Mouse (Mus musculus) neural tube, embryonic 14.5 days (tissue): Measurements from ENCODE around the gene Rabl6. TPM values are rescaled to one million over a fixed set of nuclear protein-coding genes. Genes with fewer than 3 reads are reported as not detected.

Experiments
- ATAC-seq: fragments of 200-750 bp; cut with Nextera tagmentation; 2 replicates; pipeline ENCODE4 v1.8.0; 2017; ENCODE audit warnings: low read depth, mild to moderate bottlenecking, moderate TSS enrichment, moderate library complexity
- H3K27ac ChIP-seq: fragments of 300-500 bp; sonication (generic); 2 replicates; pipeline ENCODE4 v1.5.1; 2014; ENCODE audit warnings: low read depth, mild to moderate bottlenecking, control low read depth, low read length, moderate library complexity, mixed read lengths
- H3K27me3 ChIP-seq: fragments of 300-500 bp; sonication (generic); 2 replicates; pipeline ENCODE4 v1.6.1; 2014; ENCODE audit warnings: low read length; ENCODE audit not compliant: control insufficient read depth, insufficient read depth
- H3K36me3 ChIP-seq: fragments of 300-500 bp; sonication (generic); 2 replicates; pipeline ENCODE4 v1.6.1; 2014; ENCODE audit warnings: low read length, mixed read lengths; ENCODE audit not compliant: control insufficient read depth, insufficient read depth
- H3K4me1 ChIP-seq: fragments of 300-500 bp; sonication (generic); 2 replicates; pipeline ENCODE4 v1.6.1; 2014; ENCODE audit warnings: low read length; ENCODE audit not compliant: control insufficient read depth, insufficient read depth
- H3K4me2 ChIP-seq: fragments of 300-500 bp; sonication (generic); 2 replicates; pipeline ENCODE4 v1.6.1; 2014; ENCODE audit warnings: mild to moderate bottlenecking, low read depth, low read length, control low read depth
- H3K4me3 ChIP-seq: fragments of 300-500 bp; sonication (generic); 2 replicates; pipeline ENCODE4 v1.5.1; 2014; ENCODE audit warnings: low read depth, low read length, control low read depth, mixed read lengths
- H3K9ac ChIP-seq: fragments of 300-500 bp; sonication (generic); replicated peaks from 2 replicates; pipeline ENCODE4 v1.6.1; 2014; ENCODE audit warnings: low read depth, mild to moderate bottlenecking, control low read depth, low read length, mixed read lengths
- H3K9me3 ChIP-seq: fragments of 300-500 bp; sonication (generic); 2 replicates; pipeline ENCODE4 v1.6.1; 2016; ENCODE audit warnings: low read length; ENCODE audit not compliant: control insufficient read depth
- WGBS: fragments of 180-500 bp; shearing (Covaris S2); extraction: QIAGEN DNeasy Blood & Tissue Kit; methylation state at CpG from one replicate; pipeline ENCODE4 v1.1.7; 2014; 5-methylcytosine and 5-hydroxymethylcytosine counted together
- polyA plus RNA-seq: library from polyadenylated mRNA; unstranded; fragments of >200 nt; fragmentation: Nextera tagmentation; extraction: Ambion mirVana; gene quantifications from 2 replicates; pipeline ENCODE4 v1.2.1, GENCODE M21; 2014

Gene Rabl6
- polyA plus RNA-seq, 1 experiment from 2014 or later = 64.2 TPM

GRCm38 (mm10) chr2:25608671-25609070 lies 350 bp upstream of the Rabl6 start:
- Histone ChIP-seq H3K4me2 (peak overlapping the region; percentile 60), H3K27ac (peak overlapping the region; percentile 25; the same call in 1 of the 2 replicates), H3K4me3 (peak overlapping the region; percentile 100; the same call in 1 of the 2 replicates), H3K27me3 (no peaks in the 10 kb centered on the region), H3K4me1 (peaks cover 12% of the 10 kb centered on the region), H3K9ac (0 out of 2 replicates have a peak overlapping the region, but pooled peaks have one; percentile 94), H3K36me3 (no peaks in the 10 kb centered on the region), H3K9me3 (no peaks in the 10 kb centered on the region)
- 67% methylated on average over 10 of the region's 10 CpGs for WGBS
- no peak; the same call in 1 of the 2 replicates for ATAC-seq

- no peaks in the 10 kb centered on the region for H3K9me3 ChIP-seq
- ATAC-seq = no peak
- WGBS = 98% methylated on average over 5 of the region's 5 CpGs
- no peaks in the 10 kb centered on the region for H3K27me3 ChIP-seq
- H3K27ac ChIP-seq = no peak overlapping the region
- no peak overlapping the region for H3K4me2 ChIP-seq
- peaks cover 41% of the 10 kb centered on the region for H3K36me3 ChIP-seq
- peaks cover 12% of the 10 kb centered on the region for H3K4me1 ChIP-seq
- H3K9ac ChIP-seq = no peak overlapping the region
- H3K4me3 ChIP-seq = no peak overlapping the region
Measured at GRCm38 (mm10) chr2:25602526-25602925, 5.8 kb downstream of the Rabl6 start.

- no peaks in the 10 kb centered on the region for H3K4me1 ChIP-seq
- WGBS = 90% methylated on average over 2 of the region's 2 CpGs
- no peaks in the 10 kb centered on the region for H3K27me3 ChIP-seq
- no peak overlapping the region for H3K4me2 ChIP-seq
- H3K9ac ChIP-seq = no peak overlapping the region
- H3K36me3 ChIP-seq = peaks cover 65% of the 10 kb centered on the region
- H3K27ac ChIP-seq = no peak overlapping the region
- no peak for ATAC-seq
- H3K9me3 ChIP-seq = no peaks in the 10 kb centered on the region
- no peak overlapping the region for H3K4me3 ChIP-seq
Measured at GRCm38 (mm10) chr2:25600037-25600436, 8.3 kb downstream of the Rabl6 start.

- Histone ChIP-seq H3K27ac (no peak overlapping the region), H3K4me1 (no peaks in the 10 kb centered on the region), H3K27me3 (no peaks in the 10 kb centered on the region), H3K36me3 (peaks cover 69% of the 10 kb centered on the region), H3K4me2 (no peak overlapping the region), H3K4me3 (no peak overlapping the region), H3K9me3 (no peaks in the 10 kb centered on the region), H3K9ac (no peak overlapping the region)
- 93% methylated on average over 1 of the region's 1 CpGs for WGBS
- ATAC-seq = no peak
Measured at GRCm38 (mm10) chr2:25598749-25599148, 9.6 kb downstream of the Rabl6 start.

GRCm38 (mm10) chr2:25596765-25597510 lies 11.4 kb downstream of the Rabl6 start:
- no peaks in the 10 kb centered on the region for H3K27me3 ChIP-seq
- H3K9ac ChIP-seq = no peak overlapping the region
- no peak overlapping the region for H3K4me2 ChIP-seq
- H3K4me1 ChIP-seq = no peaks in the 10 kb centered on the region
- H3K36me3 ChIP-seq = peaks cover 78% of the 10 kb centered on the region
- H3K4me3 ChIP-seq = no peak overlapping the region
- 96% methylated on average over 5 of the region's 5 CpGs for WGBS
- no peak for ATAC-seq
- H3K27ac ChIP-seq = no peak overlapping the region
- H3K9me3 ChIP-seq = no peaks in the 10 kb centered on the region

GRCm38 (mm10) chr2:25591863-25592262 lies 16.5 kb downstream of the Rabl6 start:
- no peak overlapping the region for H3K4me2 ChIP-seq
- WGBS = 92% methylated on average over 2 of the region's 2 CpGs
- no peaks in the 10 kb centered on the region for H3K4me1 ChIP-seq
- no peak overlapping the region for H3K9ac ChIP-seq
- H3K27ac ChIP-seq = no peak overlapping the region
- no peaks in the 10 kb centered on the region for H3K27me3 ChIP-seq
- no peak for ATAC-seq
- H3K4me3 ChIP-seq = no peak overlapping the region
- no peaks in the 10 kb centered on the region for H3K9me3 ChIP-seq
- H3K36me3 ChIP-seq = peaks cover 53% of the 10 kb centered on the region

GRCm38 (mm10) chr2:25588227-25588907 lies 20.0 kb downstream of the Rabl6 start:
- Histone ChIP-seq H3K27me3 (no peaks in the 10 kb centered on the region), H3K27ac (no peak overlapping the region), H3K4me1 (peaks cover under 1% of the 10 kb centered on the region; the same call in 1 of the 2 replicates), H3K36me3 (peaks cover 34% of the 10 kb centered on the region), H3K9me3 (no peaks in the 10 kb centered on the region), H3K4me3 (no peak overlapping the region), H3K9ac (no peak overlapping the region), H3K4me2 (no peak overlapping the region)
- no peak for ATAC-seq
- WGBS = 93% methylated on average over 8 of the region's 8 CpGs

- Histone ChIP-seq H3K36me3 (peaks cover 28% of the 10 kb centered on the region), H3K9me3 (no peaks in the 10 kb centered on the region), H3K4me2 (no peak overlapping the region), H3K27ac (no peak overlapping the region), H3K4me1 (peaks cover 11% of the 10 kb centered on the region), H3K4me3 (no peak overlapping the region), H3K9ac (no peak overlapping the region), H3K27me3 (no peaks in the 10 kb centered on the region)
- 98% methylated on average over 8 of the region's 8 CpGs for WGBS
- ATAC-seq = no peak
Measured at GRCm38 (mm10) chr2:25587290-25587689, 21.0 kb downstream of the Rabl6 start.

GRCm38 (mm10) chr2:25585601-25586000 lies 22.7 kb downstream of the Rabl6 start:
- WGBS = 94% methylated on average over 3 of the region's 3 CpGs
- no peak overlapping the region for H3K4me2 ChIP-seq
- ATAC-seq = no peak
- peaks cover under 1% of the 10 kb centered on the region; the same call in 1 of the 2 replicates for H3K27me3 ChIP-seq
- H3K4me3 ChIP-seq = no peak overlapping the region
- no peak overlapping the region for H3K9ac ChIP-seq
- no peaks in the 10 kb centered on the region for H3K9me3 ChIP-seq
- no peak overlapping the region for H3K27ac ChIP-seq
- peaks cover 23% of the 10 kb centered on the region for H3K4me1 ChIP-seq
- peaks cover 14% of the 10 kb centered on the region for H3K36me3 ChIP-seq
